Mouse (Mus musculus) brain, embryonic 14.5 days (tissue): Measurements from ENCODE around the gene Dock9.

ENCODE experiments used
- CTCF ChIP-seq: fragments of 200-500 bp; IDR thresholded peaks from 2 replicates; pipeline ENCODE4 v1.5.1; 2012; ENCODE audit warnings: inconsistent platforms, mild to moderate bottlenecking, moderate library complexity, borderline replicate concordance; ENCODE audit not compliant: insufficient read depth, insufficient read length; ENCODE audit errors: extremely low read depth
- POLR2A ChIP-seq: fragments of 200-500 bp; IDR thresholded peaks from 2 replicates; pipeline ENCODE4 v1.6.1; 2012; ENCODE audit warnings: mild to moderate bottlenecking, inconsistent platforms, borderline replicate concordance; ENCODE audit not compliant: poor library complexity, insufficient read depth, insufficient read length, severe bottlenecking; ENCODE audit errors: extremely low read depth

- no peak for TF ChIP-seq POLR2A
- no peak for TF ChIP-seq CTCF
These were observed 291.3 kb downstream of the Dock9 start for GRCm38 (mm10) chr14:121506336-121506735.
